Mouse (Mus musculus) ES-E14 (cell line): Measurements from ENCODE around the gene Trio.

ENCODE experiments used
- CHD2 ChIP-seq: IDR thresholded peaks from 2 replicates; pipeline ENCODE4 v1.6.1; 2014; ENCODE audit warnings: mild to moderate bottlenecking, low read depth, low read length, inconsistent platforms
- HCFC1 ChIP-seq: IDR thresholded peaks from 2 replicates; pipeline ENCODE4 v1.6.1; 2012; ENCODE audit warnings: low read length, inconsistent platforms, borderline replicate concordance; ENCODE audit not compliant: insufficient read depth
- MAFK ChIP-seq: IDR thresholded peaks from 2 replicates; pipeline ENCODE4 v1.6.1; 2014; ENCODE audit warnings: mild to moderate bottlenecking, low read depth, low read length, inconsistent platforms; ENCODE audit not compliant: insufficient read depth
- ZC3H11A ChIP-seq: IDR thresholded peaks from 2 replicates; pipeline ENCODE4 v1.6.1; 2012; ENCODE audit warnings: low read depth, mild to moderate bottlenecking, inconsistent platforms, low read length, borderline replicate concordance
- ZNF384 ChIP-seq: IDR thresholded peaks from 2 replicates; pipeline ENCODE4 v1.6.1; 2012; ENCODE audit warnings: low read depth, low read length, inconsistent platforms

- TF ChIP-seq ZC3H11A (no peak), HCFC1 (no peak), CHD2 (no peak), ZNF384 (no peak), MAFK (no peak)
These were observed 241.5 kb downstream of the Trio start for GRCm38 (mm10) chr15:27784126-27784563.
